Mouse (Mus musculus) cerebellum, adult 2 months (tissue): ENCODE results near the gene Asb5.

Source experiments
- CTCF ChIP-seq: fragments of 200-500 bp; IDR thresholded peaks from 2 replicates; pipeline ENCODE4 v1.5.1; 2011; ENCODE audit warnings: low read depth, mild to moderate bottlenecking, control low read depth, low read length, moderate library complexity, borderline replicate concordance; ENCODE audit not compliant: insufficient read depth
- POLR2A ChIP-seq: fragments of 200-500 bp; IDR thresholded peaks from 2 replicates; pipeline ENCODE4 v1.6.1; 2011; ENCODE audit warnings: low read length, control low read depth, borderline replicate concordance; ENCODE audit not compliant: insufficient read depth

DNA sequence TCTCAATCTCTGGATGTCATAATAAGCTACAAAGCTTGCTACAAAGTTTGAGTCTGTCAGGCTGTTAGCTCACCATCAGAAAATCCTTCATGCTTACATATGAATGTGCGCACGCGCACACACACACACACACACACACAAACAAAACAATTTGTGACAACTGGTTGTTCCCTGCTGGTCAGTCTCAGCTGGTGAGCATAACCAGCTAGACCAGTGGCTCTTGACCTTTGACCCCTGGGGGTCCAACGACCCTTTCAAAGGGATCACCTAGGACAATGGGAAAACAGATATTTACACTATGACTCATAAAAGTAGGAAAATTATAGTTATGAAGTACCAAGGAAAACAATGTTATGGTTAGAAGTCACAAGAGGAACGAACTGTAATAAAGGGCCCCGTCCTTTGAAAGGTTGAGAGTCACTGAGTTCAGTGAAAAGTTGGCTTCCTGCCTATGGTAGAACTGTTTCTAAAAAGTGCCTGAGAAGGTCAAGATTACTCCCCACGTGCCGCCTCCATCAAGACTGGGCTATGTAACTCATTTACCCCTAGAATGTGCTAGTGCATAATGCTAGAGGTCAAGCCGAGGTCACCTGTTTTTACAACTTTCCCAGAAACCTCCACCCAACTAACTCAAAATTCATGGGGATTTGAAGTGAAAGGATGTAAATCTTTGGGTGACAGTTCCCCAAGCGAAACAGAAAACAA is 10.5 kb upstream of the Asb5 start:
- TF ChIP-seq POLR2A = no peak
- TF ChIP-seq CTCF = no peak
